Mouse (Mus musculus) frontal cortex, adult 2 months (tissue): Measurements from ENCODE around the gene Pou2f1. TPM values are rescaled to one million over a fixed set of nuclear protein-coding genes. Genes with fewer than 3 reads are reported as not detected.

Source experiments
- DNase-seq, 2 experiments: peaks; one replicate each; pipeline ENCODE4 v3.0.0; 2022; ENCODE audit warnings: low spot score in 1 of 2; ENCODE audit errors: extremely low spot score in 1 of 2
- polyA plus RNA-seq: library from polyadenylated mRNA; depleted of rRNA; stranded (reverse); fragments of >200 nt; gene quantifications from 2 replicates; pipeline ENCODE4 v1.2.3, GENCODE M21; 2012

Pou2f1 gene
- polyA plus RNA-seq, 1 experiment: 9.2 TPM

DNA sequence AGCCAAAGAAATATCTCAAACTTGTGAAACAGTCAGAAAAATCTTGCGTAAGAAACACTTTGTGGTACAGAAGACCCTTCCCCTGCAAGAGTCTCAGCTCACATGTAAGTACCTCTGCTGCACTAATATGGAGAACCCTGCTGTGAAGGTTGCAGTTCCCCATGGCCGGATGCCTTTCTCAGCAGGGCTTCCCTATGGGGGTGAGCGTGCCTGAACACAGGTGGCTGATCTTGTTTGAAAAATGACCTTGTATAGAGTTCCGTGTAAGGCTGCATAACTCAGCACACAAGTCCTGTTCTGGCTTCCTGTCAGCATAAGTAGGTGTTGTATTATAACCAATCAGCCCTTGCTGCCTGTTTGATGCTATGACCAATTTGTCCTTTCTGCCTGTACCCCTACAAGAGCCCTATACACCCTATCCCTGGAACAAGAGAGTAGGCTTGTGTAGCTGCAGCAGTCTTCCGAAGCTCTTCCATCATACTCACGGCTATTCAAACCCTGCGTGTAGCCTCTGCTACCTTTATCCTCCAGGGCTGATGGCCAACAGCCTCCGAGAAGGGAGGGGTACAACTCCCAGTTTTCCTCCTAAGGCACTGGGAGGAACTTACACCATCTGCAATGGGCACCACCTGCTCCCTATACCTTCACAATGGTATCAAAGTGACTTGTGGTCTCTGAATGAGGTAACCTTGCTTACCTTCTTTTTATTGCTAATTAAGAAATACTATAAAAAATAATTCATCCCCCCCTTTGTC is 120.2 kb downstream of the Pou2f1 start:
- no peak for DNase-seq

DNA sequence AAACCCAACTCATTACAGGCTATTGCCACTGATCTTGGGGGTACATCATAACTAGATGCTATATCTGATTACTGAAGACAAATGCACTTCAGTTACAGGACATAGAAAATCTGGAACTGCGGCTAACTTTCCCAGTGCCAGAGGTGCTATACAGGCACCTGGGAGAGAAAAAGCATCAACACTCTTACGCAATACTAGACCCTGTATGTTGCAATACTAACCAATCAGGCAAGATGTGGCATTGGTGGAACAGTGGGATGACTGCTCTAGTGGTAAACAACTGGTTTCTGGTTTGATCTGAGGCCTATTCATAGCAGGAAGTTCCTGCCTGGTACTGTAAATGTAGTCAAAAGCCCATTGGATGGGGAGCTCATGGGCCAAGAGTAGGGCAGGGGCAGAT is 123.7 kb downstream of the Pou2f1 start:
- DNase-seq: no peak

DNA sequence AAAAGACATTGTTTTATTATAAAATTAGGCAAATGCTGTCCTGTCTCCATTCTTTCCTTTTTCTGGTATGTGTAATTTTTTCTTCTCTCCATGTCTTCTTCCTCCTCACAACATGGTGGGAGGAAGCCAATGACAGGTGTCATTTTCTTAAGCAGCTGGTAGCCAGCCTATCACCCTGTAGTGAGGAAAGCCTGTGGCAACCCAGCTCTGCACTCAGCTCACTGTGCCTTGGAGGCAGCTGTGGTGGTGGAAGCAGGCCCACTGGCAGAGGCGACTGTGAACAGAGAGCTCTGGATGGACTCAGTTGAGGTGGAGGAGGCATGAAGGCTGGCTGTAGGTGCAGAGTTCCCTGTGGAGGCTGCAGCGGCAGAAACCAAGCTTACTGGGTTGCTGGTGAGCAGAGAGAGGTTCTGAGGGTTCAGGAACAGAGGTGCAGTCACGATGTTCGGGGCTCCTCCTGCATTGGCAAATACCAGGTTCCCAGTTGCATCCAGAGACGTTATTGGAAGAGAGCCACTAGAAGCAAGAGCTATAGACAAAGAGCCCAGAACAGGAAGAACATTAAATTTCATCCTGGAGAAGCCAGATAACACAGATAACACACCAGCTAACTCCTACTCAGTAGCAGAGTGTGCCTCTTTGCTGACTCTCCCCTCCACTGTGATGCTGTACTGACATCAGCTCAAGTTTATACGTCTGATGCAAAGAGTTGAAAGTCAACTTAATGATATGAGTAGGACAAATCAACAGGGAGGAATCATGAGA is 126.8 kb downstream of the Pou2f1 start:
- no peak for DNase-seq

DNA sequence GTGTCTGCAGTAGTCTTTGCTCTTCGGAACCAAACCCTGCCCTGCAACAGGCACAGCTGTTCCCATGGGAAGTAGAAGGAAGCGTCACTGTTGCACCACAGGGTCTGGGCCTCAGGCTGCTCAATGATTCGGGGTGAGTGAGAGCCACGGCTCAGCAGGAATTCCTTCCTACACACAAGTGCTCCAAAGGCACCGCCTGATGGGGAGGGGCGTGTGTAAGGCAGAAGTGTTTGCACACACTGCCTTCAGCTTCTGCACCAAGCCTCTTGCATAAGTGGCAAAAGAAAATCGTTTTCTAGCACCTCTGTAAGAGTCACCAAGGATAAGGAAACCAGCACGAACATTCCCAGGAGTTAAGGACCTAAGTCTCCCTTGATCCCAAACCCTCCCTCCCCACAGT is 127.8 kb downstream of the Pou2f1 start:
- DNase-seq: no peak

DNA sequence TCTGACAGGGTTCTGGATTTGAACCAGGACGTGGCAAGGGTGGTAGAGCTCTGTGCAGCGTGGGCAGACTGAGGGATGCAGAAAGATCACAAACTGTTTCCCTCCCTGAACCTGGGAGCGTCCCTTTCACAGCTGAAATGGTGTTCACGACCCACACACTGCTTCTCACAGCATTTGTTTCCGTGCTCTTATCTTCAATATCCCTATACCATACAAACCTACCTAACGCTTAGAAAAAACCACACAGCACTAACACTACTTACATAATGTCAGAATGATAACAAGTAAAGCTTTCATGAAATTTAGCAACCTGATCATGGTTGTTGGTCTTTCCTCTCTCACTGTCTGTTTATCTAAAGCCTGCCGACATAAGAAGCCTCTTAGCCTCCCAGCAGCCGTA is 133.8 kb downstream of the Pou2f1 start:
- DNase-seq: no peak

DNA sequence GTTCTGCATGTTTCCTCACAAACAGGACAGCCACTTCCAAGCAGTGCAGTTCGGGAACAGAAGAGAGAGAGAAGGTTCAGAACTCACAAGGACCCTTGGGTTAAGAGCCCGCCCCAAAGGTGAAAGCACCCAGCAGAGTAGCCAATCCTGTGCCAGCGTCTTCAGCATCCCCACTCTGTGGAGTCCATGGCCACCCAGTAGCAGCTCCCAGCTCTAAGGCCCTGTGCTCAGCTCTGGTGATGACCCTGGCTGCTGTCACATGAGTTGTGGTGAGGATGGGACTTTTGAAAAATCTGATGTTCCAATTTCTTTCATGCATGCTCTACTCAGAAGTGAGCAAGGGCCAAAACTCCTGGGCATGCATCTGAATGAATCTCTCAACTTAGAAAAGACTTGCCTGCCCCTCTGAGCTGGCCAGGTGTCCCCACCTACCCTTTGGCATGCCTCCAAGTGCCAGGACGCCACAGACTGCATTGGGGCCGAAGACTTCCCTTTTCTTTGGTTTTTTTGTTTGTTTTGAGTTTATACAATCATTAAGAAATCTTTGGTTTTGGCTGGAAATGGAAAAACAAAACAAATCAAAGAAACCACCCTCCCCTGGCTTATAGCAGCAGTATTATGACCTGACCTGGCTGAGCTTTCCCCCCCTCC is 135.7 kb downstream of the Pou2f1 start:
- no peak for DNase-seq

DNA sequence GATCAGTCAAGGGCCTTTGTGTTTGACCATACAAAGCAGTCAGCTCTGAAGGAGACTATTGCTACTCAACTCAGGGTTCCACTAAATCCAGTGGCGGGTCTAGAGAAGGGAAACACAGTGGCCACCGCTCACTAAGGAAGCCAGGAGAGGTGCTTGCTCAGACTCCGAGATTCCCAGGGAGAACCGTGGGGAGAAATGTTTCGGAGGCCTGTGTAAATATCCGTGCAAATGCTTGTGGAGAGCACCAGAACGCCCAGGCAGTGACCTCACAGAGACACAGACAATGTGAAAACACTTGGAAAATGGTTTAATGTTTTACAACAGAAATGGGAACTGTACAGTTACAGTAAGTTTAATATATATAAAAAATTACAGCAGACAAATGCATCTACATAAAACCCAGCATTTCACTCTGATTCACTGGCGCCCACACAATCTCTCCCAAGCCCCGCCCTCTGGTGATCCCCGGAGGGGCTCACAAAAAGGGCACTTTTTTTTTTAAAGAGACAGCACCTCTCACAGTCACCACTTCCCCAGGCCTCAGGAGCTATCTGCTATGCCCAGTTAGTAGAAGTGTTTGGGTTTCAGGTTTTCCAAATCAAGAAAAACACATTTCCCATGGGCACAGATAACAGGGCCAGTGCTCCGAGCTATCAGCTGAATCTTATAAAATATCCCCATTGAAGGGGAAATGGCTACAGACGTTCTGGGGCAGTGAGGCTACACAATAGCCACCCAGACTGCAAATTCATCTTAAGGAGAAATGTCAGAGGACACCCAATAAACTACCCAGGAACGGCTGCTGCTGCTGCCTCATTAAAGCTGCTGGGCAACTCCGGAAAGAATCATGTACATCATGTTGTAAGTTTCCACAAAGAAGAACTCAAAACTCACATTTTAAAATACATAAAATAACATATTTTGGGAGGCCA is 137.3 kb downstream of the Pou2f1 start:
- no peak for DNase-seq

DNA sequence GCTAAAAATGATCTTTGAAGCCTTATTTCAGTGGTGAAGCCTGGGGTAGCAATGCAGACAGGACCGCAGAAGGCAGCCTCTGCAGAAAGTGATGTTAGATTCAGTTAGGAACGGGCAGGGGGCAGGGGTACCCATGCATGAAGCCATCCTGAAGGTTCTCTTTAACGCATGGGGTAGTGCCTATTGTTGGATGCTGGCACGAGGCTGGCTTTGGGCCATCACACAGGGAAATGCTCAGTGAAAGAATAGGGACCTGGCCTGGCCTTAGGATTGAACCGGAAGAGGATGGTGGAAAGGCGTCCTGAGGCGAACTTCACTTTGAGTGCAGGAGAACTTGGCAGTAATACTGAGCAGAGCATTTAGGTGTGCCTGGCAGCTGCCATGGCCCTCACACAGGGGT is 140.4 kb downstream of the Pou2f1 start:
- DNase-seq: no peak

DNA sequence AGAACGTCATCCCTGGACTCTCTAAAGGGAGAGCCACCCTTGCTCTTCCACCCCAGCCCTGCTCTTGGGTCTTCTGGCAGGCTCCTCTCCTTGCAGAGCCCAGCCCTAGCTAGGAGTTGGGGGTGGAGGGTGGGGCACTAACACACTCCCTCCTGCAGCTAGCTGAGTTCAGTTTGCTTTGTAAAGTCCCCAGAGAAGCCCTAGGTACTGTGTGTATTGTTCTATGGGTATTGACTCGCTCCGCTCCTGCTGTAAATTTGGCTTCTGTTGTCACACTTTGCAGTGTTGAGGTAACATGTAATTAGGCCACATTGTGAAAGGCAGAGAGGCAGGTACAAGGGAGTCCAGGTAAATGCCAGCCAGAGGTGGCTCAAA is 141.3 kb downstream of the Pou2f1 start:
- no peak for DNase-seq

DNA sequence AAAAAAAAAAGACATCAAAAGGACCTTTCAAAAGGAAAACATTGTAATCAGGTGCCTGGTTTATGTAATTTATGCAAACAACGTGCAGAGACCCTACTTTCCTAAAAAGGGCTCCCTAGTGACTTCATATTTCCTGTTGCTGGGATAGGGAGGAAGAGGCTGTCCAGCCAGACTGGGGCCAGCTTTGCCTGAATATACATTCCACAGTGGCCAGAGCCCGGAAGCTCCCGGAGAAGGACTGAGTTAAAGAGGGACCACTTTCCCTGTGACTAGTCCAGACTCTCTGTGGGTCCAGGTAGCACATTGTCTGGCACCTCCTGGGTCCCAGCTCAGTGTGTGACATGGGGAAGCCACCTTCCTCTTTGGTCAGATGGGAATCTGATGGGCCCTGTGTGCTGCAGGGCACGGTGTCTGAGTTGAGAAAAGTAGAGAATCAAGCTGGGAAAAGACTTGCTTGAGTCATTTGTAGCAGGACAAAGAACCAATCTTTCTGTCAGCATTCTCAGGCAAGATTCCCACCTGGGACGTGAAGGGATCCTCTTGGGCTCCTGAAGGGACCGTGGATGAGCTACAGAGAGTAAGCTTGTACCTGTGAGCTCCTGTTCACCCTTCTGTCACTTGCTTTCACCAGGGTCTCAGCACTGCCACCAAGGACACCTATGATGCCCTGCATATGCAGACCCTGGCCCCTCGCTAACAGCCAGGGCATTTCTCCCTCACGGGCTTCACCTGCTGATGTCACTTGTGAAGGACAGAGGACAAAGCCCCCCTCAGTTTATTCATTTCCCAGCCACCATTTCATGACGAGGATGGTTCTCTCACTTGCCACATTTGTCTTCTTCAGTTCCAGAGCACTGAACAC is 141.9 kb downstream of the Pou2f1 start:
- no peak for DNase-seq

DNA sequence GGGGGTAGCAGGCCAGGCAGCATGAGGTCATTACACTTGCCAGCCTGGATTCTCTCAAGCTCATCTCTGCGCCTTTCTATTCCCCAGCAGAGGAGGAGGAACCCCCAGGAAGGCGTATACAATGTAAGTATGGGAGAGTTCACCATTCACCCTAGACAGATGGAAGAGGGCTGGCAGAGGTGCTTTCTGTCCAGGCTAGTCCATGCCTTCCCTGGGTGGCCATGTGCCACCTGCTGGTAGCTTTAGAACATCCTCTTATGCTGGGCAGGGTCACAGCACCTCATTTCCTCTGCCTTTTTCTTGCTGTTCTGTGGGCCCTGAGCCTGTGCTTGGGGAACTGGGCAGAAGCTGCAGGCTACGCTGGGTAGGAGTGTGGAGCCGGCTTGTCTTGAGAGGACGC is 144.1 kb downstream of the Pou2f1 start:
- no peak for DNase-seq

DNA sequence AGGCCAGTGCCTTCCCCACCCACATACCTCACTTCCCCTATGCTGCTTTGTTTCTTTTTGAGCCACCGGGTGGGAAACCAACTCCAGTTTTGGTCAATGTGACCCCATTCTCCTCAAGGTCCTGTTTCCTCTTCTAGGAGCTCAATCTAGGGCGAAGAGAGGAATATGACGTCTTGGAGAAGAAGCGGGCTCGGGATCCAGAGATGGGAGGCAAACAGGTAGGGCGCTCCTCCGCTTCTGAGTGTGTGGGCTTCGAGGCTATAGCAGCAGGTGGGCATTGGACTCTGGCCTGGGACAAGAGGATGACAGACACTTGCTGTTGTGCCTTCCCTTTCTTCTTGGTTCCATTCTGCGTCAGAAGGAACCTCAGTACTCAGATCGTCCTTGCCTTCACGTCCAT is 145.2 kb downstream of the Pou2f1 start:
- no peak for DNase-seq

DNA sequence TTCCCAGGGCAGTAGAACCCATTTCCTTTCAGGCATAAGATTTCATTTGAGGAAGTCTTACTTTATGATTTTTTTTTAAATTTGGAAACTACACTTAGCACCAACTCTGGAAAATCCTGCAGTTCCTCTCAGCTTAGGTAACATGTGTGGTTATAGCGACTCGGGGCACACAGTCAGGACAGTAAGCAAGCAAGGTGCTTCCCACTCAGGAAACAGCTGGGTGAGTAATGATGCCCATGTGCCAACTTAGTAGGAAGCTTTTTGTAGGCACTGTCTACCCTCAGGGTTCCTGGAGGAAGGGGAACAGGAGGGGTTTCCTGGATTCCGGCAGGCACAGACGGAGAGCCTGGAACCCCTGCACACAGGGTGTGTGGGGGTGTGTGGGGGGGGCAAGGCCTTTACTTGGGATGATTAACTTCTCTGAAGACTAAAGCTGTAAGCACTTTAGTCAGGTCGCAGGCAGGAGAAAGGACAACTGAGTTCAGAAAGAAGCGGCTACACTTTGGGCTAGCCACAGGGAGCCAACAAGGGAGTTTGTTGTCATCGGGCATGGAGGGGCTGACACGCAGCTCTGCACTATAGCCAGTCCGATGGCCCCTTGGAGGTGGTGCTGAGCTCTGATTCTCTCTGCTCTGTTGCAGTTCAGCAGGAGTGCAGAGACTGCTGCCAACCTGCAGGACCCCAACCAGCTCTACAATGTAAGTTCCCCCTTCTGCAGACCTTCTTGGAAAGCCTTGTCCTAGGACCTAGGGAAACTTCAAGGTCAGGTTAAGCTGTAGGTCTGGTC is 146.5 kb downstream of the Pou2f1 start:
- DNase-seq: no peak

DNA sequence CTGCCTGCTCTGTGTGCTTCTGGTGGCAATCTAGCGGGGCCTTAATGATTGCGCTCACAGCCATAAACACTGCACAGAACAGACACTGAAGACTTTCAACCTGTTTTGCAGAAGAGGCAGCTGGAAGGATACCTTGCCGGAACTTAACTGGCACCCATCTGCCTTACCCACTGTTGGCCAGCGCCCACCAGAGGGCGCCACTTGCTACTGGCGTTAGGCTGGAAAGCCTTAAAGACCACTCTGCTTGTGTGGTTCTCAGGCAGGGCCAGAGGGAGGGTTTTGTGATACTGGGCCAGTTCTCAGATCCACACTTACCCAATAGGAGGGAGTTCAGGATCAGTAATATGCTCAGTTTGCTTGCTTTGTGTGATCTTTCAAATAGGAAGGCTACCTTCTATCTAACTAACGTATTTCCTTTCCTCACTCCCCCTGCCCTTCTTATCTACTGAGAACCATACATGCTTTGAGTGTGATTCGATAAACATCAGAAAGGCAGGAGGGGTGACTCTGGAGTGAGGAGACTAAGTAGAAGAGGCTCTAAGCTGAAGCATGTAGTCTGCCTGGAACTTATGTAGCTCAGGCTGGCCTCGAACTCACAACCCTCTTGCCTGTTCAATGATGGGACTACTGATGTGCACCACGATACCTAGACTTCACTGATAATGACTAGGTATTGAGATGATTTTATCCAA is 148.6 kb downstream of the Pou2f1 start:
- peak in 1 of 2 experiments; percentile 81 for DNase-seq

DNA sequence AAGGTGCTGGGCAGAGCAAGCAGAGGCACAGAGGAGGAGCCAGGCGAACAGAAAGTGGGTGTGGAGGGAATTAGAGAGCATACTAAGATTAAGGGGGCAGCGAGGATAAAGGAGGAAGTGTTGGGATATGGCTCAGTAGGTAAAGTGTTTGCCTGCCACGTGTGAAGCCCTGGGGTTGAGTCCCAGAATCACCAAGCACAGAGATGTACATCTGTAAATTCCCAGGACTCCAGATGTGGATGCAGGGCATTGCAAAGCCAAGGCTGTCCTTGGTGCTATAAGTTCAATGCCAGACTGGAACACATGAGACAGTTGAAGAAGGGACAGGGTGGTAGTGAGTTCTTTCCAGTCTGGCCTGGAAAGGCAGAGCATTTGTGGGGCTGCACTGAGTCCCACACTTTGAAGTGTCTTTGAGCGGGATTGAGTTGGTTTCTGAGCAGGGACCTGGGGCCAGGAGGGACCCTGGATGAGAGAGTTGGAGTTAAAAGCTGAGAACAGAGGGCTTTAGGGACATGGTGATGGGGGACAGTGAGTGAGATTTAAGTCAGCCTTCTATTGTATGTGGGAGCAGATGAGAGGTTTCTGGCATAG is 149.3 kb downstream of the Pou2f1 start:
- DNase-seq: no peak

DNA sequence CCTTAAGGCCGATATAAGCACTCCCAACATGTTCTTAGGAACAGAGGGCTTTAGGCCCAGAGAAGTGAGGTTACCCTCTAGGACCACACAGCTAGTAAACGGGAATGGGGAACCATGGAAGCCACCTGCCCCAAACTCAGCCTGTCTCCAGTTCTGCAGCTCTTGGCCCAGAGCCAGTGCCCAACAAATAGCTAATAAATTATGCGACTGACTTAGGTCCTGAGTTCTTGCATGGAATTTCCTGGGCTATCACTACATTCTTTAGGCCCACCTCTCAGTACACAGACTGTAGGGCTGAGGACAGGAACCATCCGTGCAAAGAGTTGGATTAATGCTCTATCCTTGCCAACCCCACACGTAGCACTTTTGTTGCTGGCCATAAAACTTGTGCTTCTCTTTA is 150.3 kb downstream of the Pou2f1 start:
- DNase-seq: no peak

DNA sequence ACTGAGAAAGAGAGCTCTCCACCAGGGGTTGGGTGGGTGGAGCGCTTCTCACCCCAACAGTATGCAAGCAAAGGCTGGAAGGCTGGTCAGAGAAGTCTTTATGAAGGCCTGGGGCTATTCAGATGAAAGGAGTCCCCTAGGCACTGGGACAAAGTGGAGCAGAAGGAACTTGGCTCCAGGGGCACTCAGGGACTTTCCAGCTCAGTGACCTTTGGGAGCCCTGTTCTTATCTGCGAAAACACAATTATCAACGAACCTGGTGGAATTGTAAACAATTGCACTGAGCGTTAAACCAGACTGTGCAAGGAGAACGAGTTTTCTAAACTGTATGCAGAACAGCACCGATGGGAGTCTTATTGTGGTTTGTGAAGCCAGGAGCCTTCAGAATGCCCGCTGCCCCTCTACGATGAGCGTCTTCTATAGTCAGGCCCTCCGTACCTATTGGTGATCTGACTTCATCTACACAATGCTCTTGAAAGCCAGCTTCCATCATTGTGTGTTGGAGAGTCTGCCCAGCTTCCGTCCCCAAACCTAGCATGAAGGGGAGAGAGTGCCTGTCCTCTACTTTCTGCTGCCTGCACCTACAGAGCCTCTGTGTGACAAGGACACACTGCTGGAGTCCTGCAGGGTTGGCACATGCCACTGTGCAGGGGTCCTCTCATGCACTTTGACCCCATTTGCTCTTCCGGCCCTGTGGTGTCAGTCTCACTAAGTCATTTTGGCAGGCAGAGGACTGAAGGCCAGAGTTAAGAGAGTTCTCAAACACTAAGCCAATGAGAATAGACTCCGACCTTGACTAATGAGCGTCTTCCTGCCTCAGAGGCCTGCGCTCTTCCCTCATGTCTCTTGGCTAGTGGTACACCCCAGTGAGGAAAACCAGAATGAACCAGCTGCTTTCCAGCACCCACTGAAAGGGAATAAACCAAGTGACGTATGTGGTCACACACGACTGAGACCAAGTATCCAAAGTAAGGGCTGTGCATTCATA is 152.7 kb downstream of the Pou2f1 start:
- no peak for DNase-seq
